Mouse (Mus musculus): ENCODE measurements around the gene Zfp651. TPM values are rescaled to one million over a fixed set of nuclear protein-coding genes. Genes with fewer than 3 reads are reported as not detected.

Gene Zfp651
- total and polyA plus RNA-seq, 2 experiments from 2014 or later, result 16.3 to 48.8 TPM

- no peaks in the 10 kb centered on the region for H3K36me3 ChIP-seq (ENCODE audit: insufficient read depth)
- 26% methylated on average over 12 of the region's 12 CpGs for WGBS
- H3K4me3 ChIP-seq (ENCODE audit: low read depth, low read length), result no peak overlapping the region
- no peaks in the 10 kb centered on the region for H3K9me3 ChIP-seq (ENCODE audit: low read length)
- no peak overlapping the region for H3K4me2 ChIP-seq (ENCODE audit: low read depth)
- peak; percentile 12; the same call in 1 of the 2 replicates for ATAC-seq
- TF ChIP-seq CTCF (IDR thresholded peaks at IDR 0.05; ENCODE audit: low read depth), result no peak
- no peak for DNase-seq
- H3K27ac ChIP-seq (ENCODE audit: low read depth, low read length), result no peak overlapping the region
- no peaks in the 10 kb centered on the region for H3K27me3 ChIP-seq (ENCODE audit: insufficient read depth, low read length)
- H3K9ac ChIP-seq, result no peak overlapping the region
- no peaks in the 10 kb centered on the region for H3K4me1 ChIP-seq (ENCODE audit: insufficient read depth)
These were observed 38.6 kb downstream of the Zfp651 start for GRCm38 (mm10) chr9:121797722-121798121.

GRCm38 (mm10) chr9:121798887-121799520 is 39.9 kb downstream of the Zfp651 start:
- Histone ChIP-seq H3K4me2 (ENCODE audit: low read depth) (no peak overlapping the region), H3K36me3 (ENCODE audit: insufficient read depth) (no peaks in the 10 kb centered on the region), H3K27me3 (ENCODE audit: insufficient read depth, low read length) (no peaks in the 10 kb centered on the region), H3K9ac (no peak overlapping the region), H3K4me1 (ENCODE audit: insufficient read depth) (no peaks in the 10 kb centered on the region), H3K9me3 (ENCODE audit: low read length) (no peaks in the 10 kb centered on the region), H3K4me3 (ENCODE audit: low read depth, low read length) (no peak overlapping the region), H3K27ac (ENCODE audit: low read depth, low read length) (no peak overlapping the region)
- no peak for ATAC-seq
- whole genome bisulfite sequencing, result 52% methylated on average over 6 of the region's 6 CpGs
- no peak for TF ChIP-seq CTCF (IDR thresholded peaks at IDR 0.05; ENCODE audit: low read depth)
- DNase-seq, result no peak

- ATAC-seq (no peak), DNase-seq (no peak)
- Histone ChIP-seq H3K27ac (ENCODE audit: low read depth, low read length) (no peak overlapping the region), H3K27me3 (ENCODE audit: insufficient read depth, low read length) (no peaks in the 10 kb centered on the region), H3K36me3 (ENCODE audit: insufficient read depth) (no peaks in the 10 kb centered on the region), H3K4me2 (ENCODE audit: low read depth) (no peak overlapping the region), H3K9ac (no peak overlapping the region), H3K4me1 (ENCODE audit: insufficient read depth) (no peaks in the 10 kb centered on the region), H3K4me3 (ENCODE audit: low read depth, low read length) (no peak overlapping the region), H3K9me3 (ENCODE audit: low read length) (no peaks in the 10 kb centered on the region)
- TF ChIP-seq CTCF (IDR thresholded peaks at IDR 0.05; ENCODE audit: low read depth), result no peak
- WGBS, result 82% methylated on average over 7 of the region's 7 CpGs
These were observed 43.6 kb downstream of the Zfp651 start for GRCm38 (mm10) chr9:121802747-121803146.

GRCm38 (mm10) chr9:121807546-121807945 is 48.4 kb downstream of the Zfp651 start:
- Histone ChIP-seq H3K27me3 (ENCODE audit: insufficient read depth, low read length) (no peaks in the 10 kb centered on the region), H3K9me3 (ENCODE audit: low read length) (no peaks in the 10 kb centered on the region), H3K4me3 (ENCODE audit: low read depth, low read length) (no peak overlapping the region), H3K27ac (ENCODE audit: low read depth, low read length) (no peak overlapping the region), H3K4me2 (ENCODE audit: low read depth) (no peak overlapping the region), H3K9ac (no peak overlapping the region), H3K36me3 (ENCODE audit: insufficient read depth) (no peaks in the 10 kb centered on the region), H3K4me1 (ENCODE audit: insufficient read depth) (peaks cover 8% of the 10 kb centered on the region; the same call in 1 of the 2 replicates)
- TF ChIP-seq CTCF (IDR thresholded peaks at IDR 0.05; ENCODE audit: low read depth), result no peak
- 67% methylated on average over 1 of the region's 1 CpGs for WGBS
- DNase-seq (no peak), ATAC-seq (no peak)

- ATAC-seq (no peak), DNase-seq (no peak)
- Histone ChIP-seq H3K27ac (ENCODE audit: low read depth, low read length) (no peak overlapping the region), H3K4me3 (ENCODE audit: low read depth, low read length) (no peak overlapping the region), H3K9me3 (ENCODE audit: low read length) (no peaks in the 10 kb centered on the region), H3K4me1 (ENCODE audit: insufficient read depth) (peaks cover 8% of the 10 kb centered on the region; the same call in 1 of the 2 replicates), H3K36me3 (ENCODE audit: insufficient read depth) (no peaks in the 10 kb centered on the region), H3K9ac (no peak overlapping the region), H3K4me2 (ENCODE audit: low read depth) (no peak overlapping the region), H3K27me3 (ENCODE audit: insufficient read depth, low read length) (no peaks in the 10 kb centered on the region)
- no peak for TF ChIP-seq CTCF (IDR thresholded peaks at IDR 0.05; ENCODE audit: low read depth)
- WGBS, result 40% methylated on average over 7 of the region's 7 CpGs
These were observed 48.8 kb downstream of the Zfp651 start for GRCm38 (mm10) chr9:121807947-121808346.

- DNase-seq (no peak), ATAC-seq (0 out of 2 replicates have a peak, but pooled peaks have one; percentile 12)
- H3K9ac ChIP-seq, result no peak overlapping the region
- no peaks in the 10 kb centered on the region for H3K9me3 ChIP-seq (ENCODE audit: low read length)
- H3K36me3 ChIP-seq (ENCODE audit: insufficient read depth), result no peaks in the 10 kb centered on the region
- no peak for TF ChIP-seq CTCF (IDR thresholded peaks at IDR 0.05; ENCODE audit: low read depth)
- H3K27ac ChIP-seq (ENCODE audit: low read depth, low read length), result no peak overlapping the region
- no peak overlapping the region for H3K4me3 ChIP-seq (ENCODE audit: low read depth, low read length)
- H3K4me1 ChIP-seq (ENCODE audit: insufficient read depth), result peaks cover 8% of the 10 kb centered on the region; the same call in 1 of the 2 replicates
- 42% methylated on average over 3 of the region's 3 CpGs for WGBS
- no peak overlapping the region for H3K4me2 ChIP-seq (ENCODE audit: low read depth)
- no peaks in the 10 kb centered on the region for H3K27me3 ChIP-seq (ENCODE audit: insufficient read depth, low read length)
These were observed 49.4 kb downstream of the Zfp651 start for GRCm38 (mm10) chr9:121808511-121808910.

GRCm38 (mm10) chr9:121810081-121810821 is 51.1 kb downstream of the Zfp651 start:
- WGBS, result 16% methylated on average over 15 of the region's 15 CpGs
- peak; percentile 51 for DNase-seq
- H3K4me2 ChIP-seq (ENCODE audit: low read depth), result no peak overlapping the region
- no peak overlapping the region for H3K4me3 ChIP-seq (ENCODE audit: low read depth, low read length)
- TF ChIP-seq CTCF (IDR thresholded peaks at IDR 0.05; ENCODE audit: low read depth), result no peak
- H3K27ac ChIP-seq (ENCODE audit: low read depth, low read length), result peak overlapping the region; percentile 21; the same call in 1 of the 2 replicates
- no peaks in the 10 kb centered on the region for H3K36me3 ChIP-seq (ENCODE audit: insufficient read depth)
- H3K9me3 ChIP-seq (ENCODE audit: low read length), result no peaks in the 10 kb centered on the region
- peaks cover 8% of the 10 kb centered on the region; the same call in 1 of the 2 replicates for H3K4me1 ChIP-seq (ENCODE audit: insufficient read depth)
- H3K9ac ChIP-seq, result no peak overlapping the region
- ATAC-seq, result peak; percentile 70
- H3K27me3 ChIP-seq (ENCODE audit: insufficient read depth, low read length), result no peaks in the 10 kb centered on the region

Data from forebrain, postnatal 0 days (tissue).